Mouse (Mus musculus): ENCODE results near the gene Stk39. TPM values are rescaled to one million over a fixed set of nuclear protein-coding genes. Genes with fewer than 3 reads are reported as not detected.
A peak's percentile ranks its signal among the peaks of the same experiment; 100 is the strongest.
"Not testable (repeated sequence)": the region's sequence is repeated elsewhere in the genome, so short reads cannot be mapped to it uniquely, and the experiment has no call there.

The Stk39 gene
- polyA plus RNA-seq, 1 experiment from 2014 or later, result 30.0 TPM

- Histone ChIP-seq H3K4me3 (ENCODE audit: low read length) (no peak overlapping the region), H3K27ac (ENCODE audit: low read depth, low read length) (no peak overlapping the region), H3K27me3 (ENCODE audit: control insufficient read depth, insufficient read depth, low read length) (no peaks in the 10 kb centered on the region), H3K4me2 (replicated peaks; ENCODE audit: low read depth, low read length) (no peak overlapping the region), H3K9me3 (ENCODE audit: control insufficient read depth, low read length) (no peaks in the 10 kb centered on the region), H3K36me3 (ENCODE audit: control insufficient read depth, insufficient read depth, low read length) (no peaks in the 10 kb centered on the region), H3K9ac (ENCODE audit: low read depth, low read length) (no peak overlapping the region), H3K4me1 (ENCODE audit: control insufficient read depth, insufficient read depth, low read length) (peaks cover 13% of the 10 kb centered on the region; the same call in 1 of the 2 replicates)
- WGBS, result 14% methylated on average over 3 of the region's 3 CpGs
- ATAC-seq (ENCODE audit: low FRiP score, low TSS enrichment), result no peak
Measured at GRCm38 (mm10) chr2:68246284-68246683, 225.8 kb downstream of the Stk39 start.

DNA sequence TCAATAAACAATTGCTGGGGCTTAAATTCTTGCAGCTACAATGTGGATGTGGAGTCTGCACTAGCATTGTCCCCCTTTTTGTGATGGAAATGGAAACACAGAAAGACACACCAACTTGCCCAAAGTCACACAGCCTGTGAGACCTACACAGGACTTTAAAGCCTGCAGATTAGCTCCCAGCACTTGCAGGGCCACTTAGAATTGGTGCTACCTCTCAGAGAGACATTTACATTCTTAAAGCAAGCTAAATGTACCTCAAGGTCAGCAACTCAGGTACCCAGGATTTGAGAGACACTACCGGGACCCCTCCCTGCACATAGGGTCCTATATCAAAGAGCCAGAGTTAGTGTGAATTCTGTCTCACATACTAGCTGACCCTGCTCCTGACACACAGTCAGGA lies 227.5 kb downstream of the Stk39 start:
- peaks cover 13% of the 10 kb centered on the region; the same call in 1 of the 2 replicates for H3K4me1 ChIP-seq (ENCODE audit: control insufficient read depth, insufficient read depth, low read length)
- H3K4me3 ChIP-seq (ENCODE audit: low read length), result no peak overlapping the region
- H3K36me3 ChIP-seq (ENCODE audit: control insufficient read depth, insufficient read depth, low read length), result no peaks in the 10 kb centered on the region
- H3K27me3 ChIP-seq (ENCODE audit: control insufficient read depth, insufficient read depth, low read length), result no peaks in the 10 kb centered on the region
- no peak overlapping the region for H3K4me2 ChIP-seq (replicated peaks; ENCODE audit: low read depth, low read length)
- H3K9me3 ChIP-seq (ENCODE audit: control insufficient read depth, low read length), result no peaks in the 10 kb centered on the region
- 76% methylated on average over 1 of the region's 1 CpGs for WGBS
- no peak for ATAC-seq (ENCODE audit: low FRiP score, low TSS enrichment)
- H3K9ac ChIP-seq (ENCODE audit: low read depth, low read length), result no peak overlapping the region
- no peak overlapping the region for H3K27ac ChIP-seq (ENCODE audit: low read depth, low read length)

GRCm38 (mm10) chr2:68243879-68244553 lies 228.1 kb downstream of the Stk39 start:
- no peak overlapping the region for H3K9ac ChIP-seq (ENCODE audit: low read depth, low read length)

DNA sequence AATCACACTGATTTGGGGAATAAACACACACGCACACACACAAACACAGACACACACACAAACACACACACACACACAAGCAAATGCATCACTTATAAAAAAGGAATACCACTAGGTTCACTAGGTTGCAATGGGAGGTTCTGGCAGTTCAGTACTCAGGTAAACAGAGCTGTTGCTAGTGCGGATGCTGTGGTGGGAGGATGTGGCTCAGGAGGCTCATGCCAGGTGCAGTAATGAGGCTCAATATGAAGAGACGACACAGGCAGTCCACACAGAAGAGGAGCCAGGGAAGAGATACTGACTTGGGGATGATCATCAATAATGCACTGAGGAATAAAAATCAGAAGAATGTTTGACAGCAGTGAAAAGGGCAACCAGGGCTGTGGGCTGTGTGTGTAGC lies 228.8 kb downstream of the Stk39 start:
- no peak for ATAC-seq (ENCODE audit: low FRiP score, low TSS enrichment)
- Histone ChIP-seq H3K9me3 (ENCODE audit: control insufficient read depth, low read length) (no peaks in the 10 kb centered on the region), H3K4me1 (ENCODE audit: control insufficient read depth, insufficient read depth, low read length) (peaks cover 13% of the 10 kb centered on the region; the same call in 1 of the 2 replicates), H3K4me2 (replicated peaks; ENCODE audit: low read depth, low read length) (no peak overlapping the region), H3K36me3 (ENCODE audit: control insufficient read depth, insufficient read depth, low read length) (no peaks in the 10 kb centered on the region), H3K27me3 (ENCODE audit: control insufficient read depth, insufficient read depth, low read length) (no peaks in the 10 kb centered on the region), H3K4me3 (ENCODE audit: low read length) (no peak overlapping the region), H3K27ac (ENCODE audit: low read depth, low read length) (no peak overlapping the region), H3K9ac (ENCODE audit: low read depth, low read length) (no peak overlapping the region)
- WGBS, result 75% methylated on average over 3 of the region's 3 CpGs

More at GRCm38 (mm10) chr2:68243879-68244553, 228.1 kb downstream of the Stk39 start:
- H3K9me3 ChIP-seq (ENCODE audit: control insufficient read depth, low read length), result no peaks in the 10 kb centered on the region
- H3K4me1 ChIP-seq (ENCODE audit: control insufficient read depth, insufficient read depth, low read length), result peaks cover 13% of the 10 kb centered on the region; the same call in 1 of the 2 replicates
- no peak overlapping the region for H3K4me3 ChIP-seq (ENCODE audit: low read length)
- no peak overlapping the region for H3K4me2 ChIP-seq (replicated peaks; ENCODE audit: low read depth, low read length)
- ATAC-seq (ENCODE audit: low FRiP score, low TSS enrichment), result peak; percentile 70; the same call in 1 of the 2 replicates
- no peaks in the 10 kb centered on the region for H3K27me3 ChIP-seq (ENCODE audit: control insufficient read depth, insufficient read depth, low read length)
- WGBS, result 47% methylated on average over 12 of the region's 12 CpGs
- no peaks in the 10 kb centered on the region for H3K36me3 ChIP-seq (ENCODE audit: control insufficient read depth, insufficient read depth, low read length)
- no peak overlapping the region for H3K27ac ChIP-seq (ENCODE audit: low read depth, low read length)

GRCm38 (mm10) chr2:68242069-68242468 lies 230.0 kb downstream of the Stk39 start:
- no peaks in the 10 kb centered on the region for H3K36me3 ChIP-seq (ENCODE audit: control insufficient read depth, insufficient read depth, low read length)
- WGBS, result 90% methylated on average over 3 of the region's 3 CpGs
- H3K4me3 ChIP-seq (ENCODE audit: low read length), result no peak overlapping the region
- ATAC-seq (ENCODE audit: low FRiP score, low TSS enrichment), result no peak
- H3K4me2 ChIP-seq (replicated peaks; ENCODE audit: low read depth, low read length), result no peak overlapping the region
- H3K9me3 ChIP-seq (ENCODE audit: control insufficient read depth, low read length), result no peaks in the 10 kb centered on the region
- no peaks in the 10 kb centered on the region for H3K27me3 ChIP-seq (ENCODE audit: control insufficient read depth, insufficient read depth, low read length)
- peaks cover 13% of the 10 kb centered on the region; the same call in 1 of the 2 replicates for H3K4me1 ChIP-seq (ENCODE audit: control insufficient read depth, insufficient read depth, low read length)
- H3K27ac ChIP-seq (ENCODE audit: low read depth, low read length), result no peak overlapping the region
- no peak overlapping the region for H3K9ac ChIP-seq (ENCODE audit: low read depth, low read length)

DNA sequence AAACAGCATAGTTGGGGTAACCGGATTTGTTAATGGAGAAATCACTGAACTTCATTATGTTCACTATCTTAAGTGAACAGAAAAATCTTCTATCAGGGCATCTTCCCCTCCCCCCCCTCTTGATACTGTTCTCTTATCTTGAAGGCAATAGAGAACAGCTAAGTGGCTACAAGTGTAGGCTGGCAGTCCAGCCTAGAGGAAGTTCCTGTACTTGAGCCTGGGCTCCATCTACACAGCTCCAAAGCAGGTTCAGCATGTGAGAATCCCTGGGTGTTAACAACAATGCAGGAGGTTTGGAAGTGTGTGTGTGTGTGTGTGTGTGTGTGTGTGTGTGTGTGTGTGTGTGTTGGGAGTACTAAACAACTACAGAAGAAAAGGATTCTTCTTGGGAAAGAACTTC lies 230.4 kb downstream of the Stk39 start:
- 95% methylated on average over 1 of the region's 1 CpGs for WGBS
- Histone ChIP-seq H3K4me3 (ENCODE audit: low read length) (no peak overlapping the region), H3K9me3 (ENCODE audit: control insufficient read depth, low read length) (no peaks in the 10 kb centered on the region), H3K27ac (ENCODE audit: low read depth, low read length) (no peak overlapping the region), H3K9ac (ENCODE audit: low read depth, low read length) (no peak overlapping the region), H3K27me3 (ENCODE audit: control insufficient read depth, insufficient read depth, low read length) (no peaks in the 10 kb centered on the region), H3K36me3 (ENCODE audit: control insufficient read depth, insufficient read depth, low read length) (no peaks in the 10 kb centered on the region), H3K4me2 (replicated peaks; ENCODE audit: low read depth, low read length) (no peak overlapping the region), H3K4me1 (ENCODE audit: control insufficient read depth, insufficient read depth, low read length) (peaks cover 13% of the 10 kb centered on the region; the same call in 1 of the 2 replicates)
- ATAC-seq (ENCODE audit: low FRiP score, low TSS enrichment), result no peak

GRCm38 (mm10) chr2:68239415-68239814 lies 232.7 kb downstream of the Stk39 start:
- 19% methylated on average over 4 of the region's 4 CpGs for WGBS
- H3K27ac ChIP-seq (ENCODE audit: low read depth, low read length), result peak overlapping the region; percentile 42; the same call in 1 of the 2 replicates
- H3K9ac ChIP-seq (ENCODE audit: low read depth, low read length); ATAC-seq (ENCODE audit: low FRiP score, low TSS enrichment); H3K27me3 ChIP-seq (ENCODE audit: control insufficient read depth, insufficient read depth, low read length); H3K9me3 ChIP-seq (ENCODE audit: control insufficient read depth, low read length); H3K4me2 ChIP-seq (replicated peaks; ENCODE audit: low read depth, low read length); H3K4me1 ChIP-seq (ENCODE audit: control insufficient read depth, insufficient read depth, low read length); H3K4me3 ChIP-seq (ENCODE audit: low read length); H3K36me3 ChIP-seq (ENCODE audit: control insufficient read depth, insufficient read depth, low read length): not testable (repeated sequence)

GRCm38 (mm10) chr2:68232929-68233328 lies 239.1 kb downstream of the Stk39 start:
- ATAC-seq (ENCODE audit: low FRiP score, low TSS enrichment), result no peak
- no peaks in the 10 kb centered on the region for H3K4me1 ChIP-seq (ENCODE audit: control insufficient read depth, insufficient read depth, low read length)
- no peak overlapping the region for H3K9ac ChIP-seq (ENCODE audit: low read depth, low read length)
- H3K27ac ChIP-seq (ENCODE audit: low read depth, low read length), result no peak overlapping the region
- WGBS, result 86% methylated on average over 5 of the region's 5 CpGs
- H3K4me3 ChIP-seq (ENCODE audit: low read length), result no peak overlapping the region
- no peaks in the 10 kb centered on the region for H3K27me3 ChIP-seq (ENCODE audit: control insufficient read depth, insufficient read depth, low read length)
- no peak overlapping the region for H3K4me2 ChIP-seq (replicated peaks; ENCODE audit: low read depth, low read length)
- no peaks in the 10 kb centered on the region; the same call in 1 of the 2 replicates for H3K36me3 ChIP-seq (ENCODE audit: control insufficient read depth, insufficient read depth, low read length)
- H3K9me3 ChIP-seq (ENCODE audit: control insufficient read depth, low read length), result no peaks in the 10 kb centered on the region

GRCm38 (mm10) chr2:68229872-68230271 lies 242.2 kb downstream of the Stk39 start:
- ATAC-seq (ENCODE audit: low FRiP score, low TSS enrichment), result no peak
- Histone ChIP-seq H3K4me1 (ENCODE audit: control insufficient read depth, insufficient read depth, low read length) (no peaks in the 10 kb centered on the region), H3K4me3 (ENCODE audit: low read length) (no peak overlapping the region), H3K9me3 (ENCODE audit: control insufficient read depth, low read length) (no peaks in the 10 kb centered on the region), H3K36me3 (ENCODE audit: control insufficient read depth, insufficient read depth, low read length) (no peaks in the 10 kb centered on the region; the same call in 1 of the 2 replicates), H3K4me2 (replicated peaks; ENCODE audit: low read depth, low read length) (no peak overlapping the region), H3K27ac (ENCODE audit: low read depth, low read length) (no peak overlapping the region), H3K27me3 (ENCODE audit: control insufficient read depth, insufficient read depth, low read length) (no peaks in the 10 kb centered on the region), H3K9ac (ENCODE audit: low read depth, low read length) (no peak overlapping the region)
- WGBS, result 75% methylated on average over 2 of the region's 2 CpGs

Measured in kidney, embryonic 14.5 days (tissue).